Mouse (Mus musculus): ENCODE measurements around the gene Prss32. TPM values are rescaled to one million over a fixed set of nuclear protein-coding genes. Genes with fewer than 3 reads are reported as not detected.

Gene Prss32
- polyA plus RNA-seq, 1 experiment from 2014 or later: 14.5 TPM

DNA sequence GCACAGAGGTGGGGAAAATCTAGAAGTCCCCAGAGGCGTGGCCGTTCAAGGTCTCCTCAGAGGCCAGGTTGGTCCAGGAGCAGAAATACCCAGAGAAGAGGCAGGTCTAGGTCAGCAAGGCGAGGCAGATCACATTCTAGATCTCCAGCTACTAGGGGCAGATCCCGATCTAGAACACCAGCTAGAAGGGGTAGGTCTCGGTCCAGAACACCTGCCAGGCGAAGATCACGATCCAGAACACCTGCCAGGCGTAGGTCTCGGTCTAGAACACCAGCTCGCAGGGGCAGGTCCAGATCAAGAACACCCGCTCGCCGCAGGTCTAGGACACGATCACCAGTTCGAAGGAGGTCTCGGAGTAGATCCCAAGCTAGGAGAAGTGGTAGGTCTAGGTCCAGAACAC is 28.0 kb upstream of the Prss32 start:
- no peak for ATAC-seq
- 98% methylated on average over 16 of the region's 16 CpGs for WGBS
- H3K4me3 ChIP-seq (ENCODE audit: low read length): no peak overlapping the region
- peaks cover 71% of the 10 kb centered on the region for H3K36me3 ChIP-seq (ENCODE audit: control insufficient read depth, insufficient read depth, low read length)
- no peak overlapping the region for H3K4me2 ChIP-seq (ENCODE audit: low read depth, low read length)
- H3K27me3 ChIP-seq (replicated peaks; ENCODE audit: control insufficient read depth, insufficient read depth, low read length): no peaks in the 10 kb centered on the region
- H3K27ac ChIP-seq (ENCODE audit: low read length): no peak overlapping the region
- H3K4me1 ChIP-seq (ENCODE audit: control insufficient read depth, insufficient read depth, low read length): no peaks in the 10 kb centered on the region
- no peak overlapping the region for H3K9ac ChIP-seq (ENCODE audit: low read depth, low read length)
- H3K9me3 ChIP-seq (ENCODE audit: control insufficient read depth, low read length): peaks cover 11% of the 10 kb centered on the region

DNA sequence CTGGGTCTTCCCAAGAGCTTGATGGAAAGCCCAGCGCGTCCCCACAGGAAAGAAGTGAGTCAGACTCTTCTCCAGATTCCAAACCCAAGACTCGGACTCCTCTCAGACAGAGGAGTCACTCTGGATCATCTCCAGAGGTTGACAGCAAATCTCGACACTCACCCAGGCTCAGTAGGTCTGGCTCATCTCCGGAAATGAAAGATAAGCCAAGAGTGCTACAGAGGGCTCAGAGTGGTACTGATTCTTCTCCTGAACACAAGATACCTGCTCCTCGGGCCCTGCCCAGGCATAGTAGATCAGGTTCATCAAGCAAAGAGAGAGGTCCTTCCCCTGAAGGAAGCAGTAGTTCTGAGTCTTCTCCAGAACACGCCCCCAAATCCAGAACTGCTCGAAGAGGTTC is 25.1 kb upstream of the Prss32 start:
- 99% methylated on average over 8 of the region's 8 CpGs for WGBS
- Histone ChIP-seq H3K4me3 (ENCODE audit: low read length) (no peak overlapping the region), H3K4me1 (ENCODE audit: control insufficient read depth, insufficient read depth, low read length) (no peaks in the 10 kb centered on the region), H3K9me3 (ENCODE audit: control insufficient read depth, low read length) (peaks cover 11% of the 10 kb centered on the region), H3K27ac (ENCODE audit: low read length) (no peak overlapping the region), H3K9ac (ENCODE audit: low read depth, low read length) (no peak overlapping the region), H3K27me3 (replicated peaks; ENCODE audit: control insufficient read depth, insufficient read depth, low read length) (no peaks in the 10 kb centered on the region), H3K4me2 (ENCODE audit: low read depth, low read length) (no peak overlapping the region), H3K36me3 (ENCODE audit: control insufficient read depth, insufficient read depth, low read length) (peaks cover 83% of the 10 kb centered on the region)
- no peak for ATAC-seq

DNA sequence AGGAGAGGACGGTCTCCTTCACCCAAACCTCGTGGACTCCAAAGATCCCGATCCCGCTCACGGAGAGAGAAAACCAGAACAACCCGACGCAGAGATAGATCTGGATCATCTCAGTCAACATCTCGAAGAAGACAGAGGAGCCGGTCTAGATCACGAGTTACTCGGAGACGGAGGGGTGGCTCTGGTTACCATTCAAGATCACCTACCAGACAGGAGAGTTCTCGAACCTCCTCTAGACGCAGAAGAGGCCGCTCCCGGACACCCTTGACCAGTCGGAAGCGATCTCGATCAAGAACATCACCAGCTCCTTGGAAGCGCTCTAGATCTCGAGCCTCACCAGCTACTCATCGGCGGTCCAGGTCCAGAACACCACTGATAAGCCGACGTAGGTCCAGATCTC is 24.4 kb upstream of the Prss32 start:
- Histone ChIP-seq H3K4me1 (ENCODE audit: control insufficient read depth, insufficient read depth, low read length) (no peaks in the 10 kb centered on the region), H3K36me3 (ENCODE audit: control insufficient read depth, insufficient read depth, low read length) (peaks cover 83% of the 10 kb centered on the region), H3K9ac (ENCODE audit: low read depth, low read length) (no peak overlapping the region), H3K4me2 (ENCODE audit: low read depth, low read length) (no peak overlapping the region), H3K9me3 (ENCODE audit: control insufficient read depth, low read length) (peaks cover 11% of the 10 kb centered on the region), H3K27me3 (replicated peaks; ENCODE audit: control insufficient read depth, insufficient read depth, low read length) (no peaks in the 10 kb centered on the region), H3K27ac (ENCODE audit: low read length) (no peak overlapping the region), H3K4me3 (ENCODE audit: low read length) (no peak overlapping the region)
- 97% methylated on average over 25 of the region's 25 CpGs for WGBS
- no peak for ATAC-seq

DNA sequence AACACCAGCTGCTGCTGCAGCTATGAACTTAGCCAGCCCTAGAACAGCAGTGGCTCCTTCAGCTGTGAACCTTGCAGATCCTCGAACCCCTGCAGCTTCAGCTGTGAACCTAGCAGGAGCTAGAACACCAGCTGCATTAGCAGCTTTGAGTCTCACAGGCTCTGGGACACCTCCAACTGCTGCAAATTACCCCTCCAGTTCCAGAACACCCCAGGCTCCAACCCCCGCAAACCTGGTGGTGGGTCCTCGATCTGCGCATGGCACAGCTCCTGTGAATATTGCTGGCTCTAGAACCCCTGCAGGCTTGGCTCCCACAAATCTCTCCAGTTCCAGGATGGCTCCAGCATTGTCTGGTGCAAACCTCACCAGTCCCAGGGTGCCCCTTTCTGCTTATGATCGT is 22.9 kb upstream of the Prss32 start:
- Histone ChIP-seq H3K9me3 (ENCODE audit: control insufficient read depth, low read length) (peaks cover 11% of the 10 kb centered on the region), H3K4me1 (ENCODE audit: control insufficient read depth, insufficient read depth, low read length) (no peaks in the 10 kb centered on the region), H3K27me3 (replicated peaks; ENCODE audit: control insufficient read depth, insufficient read depth, low read length) (no peaks in the 10 kb centered on the region), H3K9ac (ENCODE audit: low read depth, low read length) (no peak overlapping the region), H3K4me3 (ENCODE audit: low read length) (no peak overlapping the region), H3K27ac (ENCODE audit: low read length) (no peak overlapping the region), H3K4me2 (ENCODE audit: low read depth, low read length) (no peak overlapping the region), H3K36me3 (ENCODE audit: control insufficient read depth, insufficient read depth, low read length) (peaks cover 75% of the 10 kb centered on the region)
- WGBS: 95% methylated on average over 5 of the region's 5 CpGs
- no peak for ATAC-seq

DNA sequence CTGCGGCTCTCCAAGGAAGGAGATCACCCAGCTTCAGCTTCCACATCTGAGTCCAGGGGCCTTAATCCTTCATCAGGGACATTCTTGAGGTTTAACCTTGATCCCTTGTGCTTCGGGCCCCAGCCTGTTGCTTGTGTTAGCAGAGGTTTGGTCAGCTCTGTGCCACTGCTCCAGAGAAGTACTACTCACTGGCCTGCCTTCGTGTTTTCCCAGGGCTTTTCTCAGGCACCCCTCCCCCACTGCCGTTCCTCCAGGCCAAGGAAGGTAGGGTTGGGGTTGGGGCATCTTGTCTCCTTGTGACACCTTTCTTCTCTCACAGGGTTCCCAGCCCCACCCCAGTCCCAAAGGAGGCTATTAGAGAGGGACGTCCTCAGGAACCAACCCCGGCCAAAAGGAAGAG is 21.6 kb upstream of the Prss32 start:
- Histone ChIP-seq H3K36me3 (ENCODE audit: control insufficient read depth, insufficient read depth, low read length) (peaks cover 61% of the 10 kb centered on the region), H3K4me1 (ENCODE audit: control insufficient read depth, insufficient read depth, low read length) (0 out of 2 replicates have a peak, but pooled peaks cover 2% of the 10 kb centered on the region), H3K4me2 (ENCODE audit: low read depth, low read length) (no peak overlapping the region), H3K4me3 (ENCODE audit: low read length) (no peak overlapping the region), H3K27ac (ENCODE audit: low read length) (no peak overlapping the region), H3K9ac (ENCODE audit: low read depth, low read length) (no peak overlapping the region), H3K27me3 (replicated peaks; ENCODE audit: control insufficient read depth, insufficient read depth, low read length) (no peaks in the 10 kb centered on the region), H3K9me3 (ENCODE audit: control insufficient read depth, low read length) (peaks cover 11% of the 10 kb centered on the region)
- no peak for ATAC-seq
- WGBS: 69% methylated on average over 6 of the region's 6 CpGs

DNA sequence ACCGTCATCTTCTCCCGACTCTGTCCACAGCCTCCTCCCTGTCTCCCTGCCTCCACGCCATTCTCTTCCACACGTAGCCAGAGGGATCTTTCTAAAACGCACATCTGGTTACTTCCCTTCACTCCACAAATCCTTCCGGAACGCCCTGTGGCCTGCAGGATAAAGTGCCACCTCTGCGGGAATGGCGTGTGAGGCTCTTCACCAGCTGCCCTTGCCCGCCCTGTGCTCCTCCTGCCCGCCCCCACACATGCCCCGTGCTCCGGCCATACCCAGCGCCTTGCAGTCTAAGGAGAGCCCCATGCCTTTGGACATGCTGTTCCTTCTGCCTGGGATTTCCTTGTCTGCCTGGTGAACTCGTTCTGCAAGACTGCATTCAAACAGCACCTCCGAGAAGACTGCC is 20.6 kb upstream of the Prss32 start:
- H3K27ac ChIP-seq (ENCODE audit: low read length): no peak overlapping the region
- H3K36me3 ChIP-seq (ENCODE audit: control insufficient read depth, insufficient read depth, low read length): peaks cover 52% of the 10 kb centered on the region
- no peaks in the 10 kb centered on the region for H3K27me3 ChIP-seq (replicated peaks; ENCODE audit: control insufficient read depth, insufficient read depth, low read length)
- H3K9ac ChIP-seq (ENCODE audit: low read depth, low read length): no peak overlapping the region
- peaks cover 6% of the 10 kb centered on the region; the same call in 1 of the 2 replicates for H3K4me1 ChIP-seq (ENCODE audit: control insufficient read depth, insufficient read depth, low read length)
- ATAC-seq: no peak
- no peak overlapping the region for H3K4me3 ChIP-seq (ENCODE audit: low read length)
- H3K4me2 ChIP-seq (ENCODE audit: low read depth, low read length): no peak overlapping the region
- H3K9me3 ChIP-seq (ENCODE audit: control insufficient read depth, low read length): peaks cover 11% of the 10 kb centered on the region
- WGBS: 86% methylated on average over 16 of the region's 16 CpGs

DNA sequence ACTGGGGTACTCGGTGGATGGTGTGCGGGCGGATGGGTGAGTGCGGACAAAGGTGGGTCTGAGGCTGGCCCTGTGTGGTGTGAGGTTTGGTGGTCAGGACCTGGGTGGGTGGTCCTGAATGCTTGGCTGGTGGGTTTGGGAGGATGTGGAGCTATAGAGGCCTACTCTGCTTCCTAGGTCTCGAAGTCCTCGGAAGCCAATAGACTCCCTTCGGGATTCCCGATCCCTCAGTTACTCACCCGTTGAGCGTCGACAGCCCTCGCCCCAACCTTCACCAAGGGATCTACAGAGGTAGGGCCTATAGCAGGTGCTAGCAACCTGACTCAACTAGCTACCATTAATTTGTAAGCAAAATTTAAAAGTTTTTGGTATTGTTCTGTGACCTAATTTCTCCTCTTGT is 20.0 kb upstream of the Prss32 start:
- WGBS: 86% methylated on average over 12 of the region's 12 CpGs
- no peak for ATAC-seq
- Histone ChIP-seq H3K9ac (ENCODE audit: low read depth, low read length) (no peak overlapping the region), H3K9me3 (ENCODE audit: control insufficient read depth, low read length) (peaks cover 7% of the 10 kb centered on the region), H3K27ac (ENCODE audit: low read length) (no peak overlapping the region), H3K4me1 (ENCODE audit: control insufficient read depth, insufficient read depth, low read length) (peaks cover 8% of the 10 kb centered on the region; the same call in 1 of the 2 replicates), H3K4me3 (ENCODE audit: low read length) (no peak overlapping the region), H3K27me3 (replicated peaks; ENCODE audit: control insufficient read depth, insufficient read depth, low read length) (no peaks in the 10 kb centered on the region), H3K36me3 (ENCODE audit: control insufficient read depth, insufficient read depth, low read length) (peaks cover 46% of the 10 kb centered on the region), H3K4me2 (ENCODE audit: low read depth, low read length) (no peak overlapping the region)

DNA sequence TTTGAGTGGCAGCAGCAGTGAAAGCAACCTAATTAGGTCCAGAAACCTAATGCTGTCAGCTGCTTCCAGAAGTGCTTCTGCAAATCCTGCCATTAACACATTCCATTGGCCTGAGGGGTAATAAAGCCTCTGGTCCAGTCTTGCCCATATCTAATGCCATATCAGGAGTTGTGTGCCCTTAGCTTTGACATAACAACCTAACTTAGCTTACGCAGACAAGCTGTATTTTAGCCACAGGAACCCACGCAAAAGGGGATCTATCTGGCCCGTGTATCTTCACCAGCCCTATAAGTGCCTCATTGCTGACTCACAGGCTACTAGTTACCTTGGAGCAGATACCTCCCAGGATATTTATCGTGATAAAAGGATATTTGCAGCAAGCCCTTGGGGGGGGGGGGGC is 18.1 kb upstream of the Prss32 start:
- H3K4me3 ChIP-seq (ENCODE audit: low read length): no peak overlapping the region
- no peak overlapping the region for H3K9ac ChIP-seq (ENCODE audit: low read depth, low read length)
- no peak overlapping the region for H3K4me2 ChIP-seq (ENCODE audit: low read depth, low read length)
- ATAC-seq: no peak
- H3K27ac ChIP-seq (ENCODE audit: low read length): no peak overlapping the region
- peaks cover 8% of the 10 kb centered on the region; the same call in 1 of the 2 replicates for H3K4me1 ChIP-seq (ENCODE audit: control insufficient read depth, insufficient read depth, low read length)
- no peaks in the 10 kb centered on the region for H3K27me3 ChIP-seq (replicated peaks; ENCODE audit: control insufficient read depth, insufficient read depth, low read length)
- 84% methylated on average over 4 of the region's 4 CpGs for WGBS
- H3K36me3 ChIP-seq (ENCODE audit: control insufficient read depth, insufficient read depth, low read length): peaks cover 26% of the 10 kb centered on the region
- no peaks in the 10 kb centered on the region for H3K9me3 ChIP-seq (ENCODE audit: control insufficient read depth, low read length)

DNA sequence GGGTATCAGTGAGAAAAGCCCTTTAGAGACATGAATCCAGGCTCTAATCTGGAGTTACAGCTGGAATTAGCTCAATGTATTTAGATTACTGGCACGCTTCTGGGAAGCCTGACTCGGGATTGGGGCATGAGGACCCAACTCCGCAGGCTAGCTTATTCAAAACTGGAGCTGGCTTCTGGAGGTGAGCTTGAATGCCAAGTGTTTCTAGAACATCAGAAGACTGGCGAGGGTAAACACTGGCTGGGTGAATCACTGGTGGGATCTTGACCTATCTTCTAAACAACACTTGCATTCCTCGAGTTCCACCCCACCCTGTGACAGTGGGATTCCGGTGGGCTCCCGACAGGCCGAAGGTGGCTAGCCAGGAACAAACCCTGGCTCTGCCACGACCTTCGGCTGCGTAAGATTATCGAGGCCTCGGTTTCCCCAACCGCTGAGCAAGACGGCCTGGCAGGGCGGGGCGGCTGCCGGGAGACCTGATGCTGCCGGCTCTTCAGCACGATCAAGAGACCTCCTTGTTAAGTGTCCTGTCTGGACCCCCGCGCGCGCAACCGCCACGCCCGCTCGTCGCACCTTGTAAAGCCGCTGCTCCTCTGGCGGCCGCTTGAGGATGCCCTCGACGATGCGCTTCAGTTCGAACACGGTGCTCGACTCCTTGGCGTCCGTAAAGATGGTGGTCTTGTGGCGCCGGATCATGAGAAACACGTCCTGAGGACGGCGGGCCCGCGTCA is 15.2 kb upstream of the Prss32 start:
- peaks cover 8% of the 10 kb centered on the region; the same call in 1 of the 2 replicates for H3K4me1 ChIP-seq (ENCODE audit: control insufficient read depth, insufficient read depth, low read length)
- no peaks in the 10 kb centered on the region; the same call in 1 of the 2 replicates for H3K27me3 ChIP-seq (replicated peaks; ENCODE audit: control insufficient read depth, insufficient read depth, low read length)
- peak overlapping the region; percentile 73 for H3K27ac ChIP-seq (ENCODE audit: low read length)
- peak overlapping the region; percentile 89 for H3K9ac ChIP-seq (ENCODE audit: low read depth, low read length)
- peaks cover 6% of the 10 kb centered on the region; the same call in 1 of the 2 replicates for H3K36me3 ChIP-seq (ENCODE audit: control insufficient read depth, insufficient read depth, low read length)
- WGBS: under 1% methylated on average over 47 of the region's 47 CpGs
- no peaks in the 10 kb centered on the region for H3K9me3 ChIP-seq (ENCODE audit: control insufficient read depth, low read length)
- peak overlapping the region; percentile 83 for H3K4me2 ChIP-seq (ENCODE audit: low read depth, low read length)
- H3K4me3 ChIP-seq (ENCODE audit: low read length): peak overlapping the region; percentile 84
- ATAC-seq: peak; percentile 81
